Mouse (Mus musculus): ENCODE measurements around the gene Vmn2r60. TPM values are rescaled to one million over a fixed set of nuclear protein-coding genes. Genes with fewer than 3 reads are reported as not detected.
"Not testable (repeated sequence)": the region's sequence is repeated elsewhere in the genome, so short reads cannot be mapped to it uniquely, and the experiment has no call there.

Vmn2r60 gene
- not detected in 2 replicates for polyA plus RNA-seq (2014; fragmentation: Nextera tagmentation; extraction: Ambion mirVana)

- H3K27me3 ChIP-seq (ENCODE audit: insufficient read depth, low read length), result no peaks in the 10 kb centered on the region
- no peak within 1 kb of the TSS for H3K9ac ChIP-seq
- no peaks in the 10 kb centered on the region for H3K9me3 ChIP-seq (ENCODE audit: low read depth, low read length)
- H3K4me3 ChIP-seq (ENCODE audit: low read depth, low read length), result no peak within 1 kb of the TSS
- no peak within 1 kb of the TSS for H3K4me2 ChIP-seq
- WGBS, result 68% methylated on average over 2 of the region's 2 CpGs
- ATAC-seq (ENCODE audit: insufficient read depth), result no peak
- no peak for DNase-seq
- TF ChIP-seq CTCF (IDR thresholded peaks at IDR 0.05; ENCODE audit: low read depth), result no peak
- no peaks in the 10 kb centered on the region for H3K36me3 ChIP-seq (ENCODE audit: insufficient read depth)
- no peak within 1 kb of the TSS for H3K27ac ChIP-seq (ENCODE audit: low read depth)
- H3K4me1 ChIP-seq (ENCODE audit: insufficient read depth), result no peaks in the 10 kb centered on the region
These were observed at the start of gene Vmn2r60 for GRCm38 (mm10) chr7:42107470-42107869. TSS of gene Vmn2r60 (plus strand) at chr7:42107770.

GRCm38 (mm10) chr7:42058923-42059322 is 48.6 kb upstream of the Vmn2r60 start, which contains the start of gene Vmn2r59:
TSS of gene Vmn2r59 (minus strand) at chr7:42059023.
- Histone ChIP-seq H3K36me3 (ENCODE audit: insufficient read depth) (no peaks in the 10 kb centered on the region), H3K4me2 (no peak within 1 kb of the TSS), H3K27ac (ENCODE audit: low read depth) (no peak within 1 kb of the TSS), H3K9ac (no peak within 1 kb of the TSS), H3K9me3 (ENCODE audit: low read depth, low read length) (no peaks in the 10 kb centered on the region; the same call in 1 of the 2 replicates), H3K4me3 (ENCODE audit: low read depth, low read length) (no peak within 1 kb of the TSS), H3K27me3 (ENCODE audit: insufficient read depth, low read length) (no peaks in the 10 kb centered on the region), H3K4me1 (ENCODE audit: insufficient read depth) (no peaks in the 10 kb centered on the region)
- no peak for DNase-seq
- ATAC-seq (ENCODE audit: insufficient read depth), result no peak
- TF ChIP-seq CTCF (IDR thresholded peaks at IDR 0.05; ENCODE audit: low read depth), result no peak

- 83% methylated on average over 11 of the region's 14 CpGs for WGBS
- not testable (repeated sequence) for H3K4me3 ChIP-seq (ENCODE audit: low read depth, low read length); ATAC-seq (ENCODE audit: insufficient read depth); DNase-seq; H3K27me3 ChIP-seq (ENCODE audit: insufficient read depth, low read length); H3K36me3 ChIP-seq (ENCODE audit: insufficient read depth); H3K9ac ChIP-seq; H3K9me3 ChIP-seq (ENCODE audit: low read depth, low read length); H3K27ac ChIP-seq (ENCODE audit: low read depth); H3K4me1 ChIP-seq (ENCODE audit: insufficient read depth); H3K4me2 ChIP-seq
These were observed 509 bp upstream of the Vmn2r60 start for GRCm38 (mm10) chr7:42107061-42107460.

Other genes starting within 250 kb of the Vmn2r60 start
- not detected in 2 replicates for gene Vmn2r58, start 235.1 kb upstream of the Vmn2r60 start, polyA plus RNA-seq (2014; fragmentation: Nextera tagmentation; extraction: Ambion mirVana)
- not detected in 2 replicates for gene Vmn2r59, start 48.7 kb upstream of the Vmn2r60 start, polyA plus RNA-seq (2014; fragmentation: Nextera tagmentation; extraction: Ambion mirVana)
- gene Vmn2r61, start 152.3 kb downstream of the Vmn2r60 start, polyA plus RNA-seq (2014; fragmentation: Nextera tagmentation; extraction: Ambion mirVana), result not detected in 2 replicates